Mouse (Mus musculus): ENCODE data around the gene Dab1. TPM values are rescaled to one million over a fixed set of nuclear protein-coding genes. Genes with fewer than 3 reads are reported as not detected.

The Dab1 gene
- polyA plus RNA-seq, 1 experiment from 2014 or later: 0.39 TPM

DNA sequence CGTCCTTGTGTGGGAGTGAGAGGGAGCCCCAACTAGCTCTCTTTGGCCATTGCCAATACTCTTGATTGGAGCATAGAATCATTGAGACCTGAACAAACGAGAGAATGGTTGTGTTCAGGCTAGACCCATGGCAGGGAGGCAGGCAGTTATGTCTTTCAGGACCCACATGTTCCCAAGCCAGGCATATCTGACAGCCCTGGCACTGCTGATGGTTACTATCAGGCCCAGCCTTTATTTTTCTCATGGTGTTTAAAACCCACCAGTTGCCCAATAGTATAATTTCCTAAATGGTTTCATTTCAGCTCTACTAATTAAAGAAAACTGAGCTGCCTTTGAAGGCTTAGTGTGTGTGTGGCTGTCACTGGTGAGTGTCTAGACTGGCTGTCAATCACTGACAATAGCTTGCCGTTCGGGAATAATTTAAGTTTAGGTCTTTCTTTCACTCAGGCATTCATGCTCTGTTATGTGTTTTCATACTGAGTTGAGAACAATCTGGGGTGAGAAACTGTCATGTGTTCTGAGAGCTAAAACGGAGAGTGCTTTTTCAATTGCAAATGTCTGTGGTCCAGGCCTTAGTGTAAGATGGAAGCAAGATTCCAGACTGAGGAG lies 17.1 kb downstream of the Dab1 start:
- no peak for DNase-seq (ENCODE audit: low spot score)
- Histone ChIP-seq H3K27ac (ENCODE audit: low read length) (no peak overlapping the region), H3K9ac (replicated peaks; ENCODE audit: low read depth) (no peak overlapping the region), H3K27me3 (replicated peaks; ENCODE audit: insufficient read depth, low read length) (no peaks in the 10 kb centered on the region), H3K4me1 (ENCODE audit: insufficient read depth, low read depth, low read length) (no peaks in the 10 kb centered on the region), H3K36me3 (ENCODE audit: insufficient read depth, low read length) (no peaks in the 10 kb centered on the region), H3K4me2 (replicated peaks; ENCODE audit: low read depth, low read length) (no peak overlapping the region), H3K9me3 (ENCODE audit: low read length) (no peaks in the 10 kb centered on the region), H3K4me3 (ENCODE audit: low read depth, low read length) (no peak overlapping the region)
- ATAC-seq: no peak
- TF ChIP-seq CTCF (IDR thresholded peaks at IDR 0.05) (no peak), EP300 (IDR thresholded peaks at IDR 0.05) (no peak)
- 73% methylated on average over 5 of the region's 5 CpGs for WGBS

GRCm38 (mm10) chr4:103648209-103648896 lies 29.2 kb downstream of the Dab1 start:
- H3K27ac ChIP-seq (ENCODE audit: low read length): no peak overlapping the region
- ATAC-seq: no peak
- no peaks in the 10 kb centered on the region for H3K27me3 ChIP-seq (replicated peaks; ENCODE audit: insufficient read depth, low read length)
- no peak overlapping the region for H3K9ac ChIP-seq (replicated peaks; ENCODE audit: low read depth)
- WGBS: 45% methylated on average over 9 of the region's 9 CpGs
- TF ChIP-seq CTCF (IDR thresholded peaks at IDR 0.05) (no peak), EP300 (IDR thresholded peaks at IDR 0.05) (no peak)
- H3K36me3 ChIP-seq (ENCODE audit: insufficient read depth, low read length): no peaks in the 10 kb centered on the region
- H3K4me1 ChIP-seq (ENCODE audit: insufficient read depth, low read depth, low read length): no peaks in the 10 kb centered on the region
- H3K4me2 ChIP-seq (replicated peaks; ENCODE audit: low read depth, low read length): no peak overlapping the region
- DNase-seq (ENCODE audit: low spot score): no peak
- H3K4me3 ChIP-seq (ENCODE audit: low read depth, low read length): no peak overlapping the region
- no peaks in the 10 kb centered on the region for H3K9me3 ChIP-seq (ENCODE audit: low read length)

DNA sequence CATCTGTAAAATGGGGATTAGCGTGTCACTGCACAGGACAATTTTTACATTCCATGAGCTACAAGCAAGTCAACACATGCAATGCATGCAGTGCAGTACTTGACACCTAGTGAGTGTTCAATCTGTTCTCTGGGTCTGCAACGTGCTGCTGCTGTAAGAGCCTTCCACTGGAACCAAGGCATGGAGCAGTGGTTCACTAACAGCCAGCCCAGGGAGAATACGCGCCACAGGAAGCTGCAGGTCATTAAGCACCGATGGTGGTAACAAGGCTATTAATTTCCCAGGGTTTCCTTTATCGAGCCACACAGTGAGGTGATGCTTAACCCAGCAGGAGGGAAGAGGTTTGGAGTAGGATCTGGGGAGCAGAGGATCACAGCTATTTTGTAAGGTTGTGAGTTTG lies 36.6 kb downstream of the Dab1 start:
- ATAC-seq (no peak), DNase-seq (ENCODE audit: low spot score) (no peak)
- no peaks in the 10 kb centered on the region for H3K36me3 ChIP-seq (ENCODE audit: insufficient read depth, low read length)
- no peaks in the 10 kb centered on the region for H3K4me1 ChIP-seq (ENCODE audit: insufficient read depth, low read depth, low read length)
- no peak overlapping the region for H3K4me3 ChIP-seq (ENCODE audit: low read depth, low read length)
- no peaks in the 10 kb centered on the region for H3K27me3 ChIP-seq (replicated peaks; ENCODE audit: insufficient read depth, low read length)
- no peak overlapping the region for H3K4me2 ChIP-seq (replicated peaks; ENCODE audit: low read depth, low read length)
- no peak for TF ChIP-seq EP300 (IDR thresholded peaks at IDR 0.05)
- no peak for TF ChIP-seq CTCF (IDR thresholded peaks at IDR 0.05)
- no peak overlapping the region for H3K9ac ChIP-seq (replicated peaks; ENCODE audit: low read depth)
- H3K27ac ChIP-seq (ENCODE audit: low read length): no peak overlapping the region
- 39% methylated on average over 6 of the region's 6 CpGs for WGBS
- no peaks in the 10 kb centered on the region for H3K9me3 ChIP-seq (ENCODE audit: low read length)

DNA sequence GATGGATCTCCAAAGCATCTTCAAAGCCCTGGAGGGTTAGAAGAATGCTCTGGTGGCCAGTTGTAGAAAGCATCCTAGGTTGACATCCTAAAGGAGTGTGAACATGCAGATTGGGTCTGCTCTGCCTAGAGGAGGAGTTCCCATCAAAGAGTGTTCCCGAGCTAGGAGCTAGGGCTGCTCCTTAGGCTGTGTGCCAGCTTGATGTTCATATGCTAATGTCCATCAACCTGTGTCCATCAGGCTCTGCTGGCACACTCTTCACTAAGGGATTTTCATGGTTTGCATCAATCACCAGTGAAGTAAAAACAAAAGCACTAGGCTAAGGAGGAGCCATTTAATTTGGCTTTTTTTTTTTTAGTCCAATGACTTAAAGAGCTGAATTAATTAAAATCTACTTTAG lies 42.2 kb downstream of the Dab1 start:
- Histone ChIP-seq H3K27ac (ENCODE audit: low read length) (no peak overlapping the region), H3K4me1 (ENCODE audit: insufficient read depth, low read depth, low read length) (no peaks in the 10 kb centered on the region), H3K4me2 (replicated peaks; ENCODE audit: low read depth, low read length) (no peak overlapping the region), H3K4me3 (ENCODE audit: low read depth, low read length) (no peak overlapping the region), H3K36me3 (ENCODE audit: insufficient read depth, low read length) (no peaks in the 10 kb centered on the region), H3K27me3 (replicated peaks; ENCODE audit: insufficient read depth, low read length) (no peaks in the 10 kb centered on the region), H3K9me3 (ENCODE audit: low read length) (no peaks in the 10 kb centered on the region), H3K9ac (replicated peaks; ENCODE audit: low read depth) (no peak overlapping the region)
- 34% methylated on average over 1 of the region's 1 CpGs for WGBS
- ATAC-seq: no peak
- DNase-seq (ENCODE audit: low spot score): no peak
- TF ChIP-seq CTCF (IDR thresholded peaks at IDR 0.05): no peak
- no peak for TF ChIP-seq EP300 (IDR thresholded peaks at IDR 0.05)

DNA sequence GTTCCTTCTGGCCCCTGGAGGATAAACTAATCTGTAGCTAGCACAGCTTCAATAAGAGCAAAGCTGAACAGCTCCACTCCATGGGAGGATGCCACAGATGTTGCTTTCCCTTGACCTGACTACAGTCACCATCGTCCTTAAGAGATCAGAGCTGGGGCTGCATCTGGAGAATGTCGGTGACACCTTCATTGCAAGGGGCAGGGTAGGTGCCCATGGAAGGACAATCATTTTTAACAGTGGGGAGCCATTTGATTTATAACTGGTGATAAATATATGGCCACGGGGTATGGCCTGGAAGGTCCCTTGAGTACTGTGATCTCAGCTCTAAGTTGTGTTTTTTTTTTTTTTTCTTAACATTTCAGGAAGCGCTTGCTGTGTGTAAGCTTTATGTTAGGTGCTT lies 48.3 kb downstream of the Dab1 start:
- no peak for DNase-seq (ENCODE audit: low spot score)
- no peak for ATAC-seq
- WGBS: 76% methylated on average over 4 of the region's 4 CpGs
- Histone ChIP-seq H3K36me3 (ENCODE audit: insufficient read depth, low read length) (no peaks in the 10 kb centered on the region), H3K9ac (replicated peaks; ENCODE audit: low read depth) (no peak overlapping the region), H3K4me1 (ENCODE audit: insufficient read depth, low read depth, low read length) (no peaks in the 10 kb centered on the region), H3K9me3 (ENCODE audit: low read length) (no peaks in the 10 kb centered on the region), H3K27me3 (replicated peaks; ENCODE audit: insufficient read depth, low read length) (no peaks in the 10 kb centered on the region), H3K4me3 (ENCODE audit: low read depth, low read length) (no peak overlapping the region), H3K4me2 (replicated peaks; ENCODE audit: low read depth, low read length) (no peak overlapping the region), H3K27ac (ENCODE audit: low read length) (no peak overlapping the region)
- no peak for TF ChIP-seq EP300 (IDR thresholded peaks at IDR 0.05)
- no peak for TF ChIP-seq CTCF (IDR thresholded peaks at IDR 0.05)

DNA sequence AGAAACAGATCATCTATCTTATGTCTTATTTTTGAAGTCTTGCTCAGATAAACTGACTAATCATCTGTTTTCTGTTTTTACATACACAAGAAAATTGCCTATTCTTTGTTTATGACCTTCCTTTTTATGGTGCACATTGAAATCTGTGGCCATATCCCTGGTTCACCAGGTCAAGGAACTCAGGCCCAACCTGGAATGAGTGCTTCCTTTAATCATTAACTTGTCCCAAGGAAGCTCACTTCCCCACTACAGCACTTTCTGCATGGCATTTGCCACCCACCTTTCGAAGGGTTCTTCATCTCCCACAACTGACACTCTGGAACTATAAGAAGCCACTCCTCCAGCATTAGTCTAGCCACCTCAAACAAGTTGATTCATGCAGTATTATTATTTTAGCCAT lies 58.0 kb downstream of the Dab1 start:
- H3K4me3 ChIP-seq (ENCODE audit: low read depth, low read length): no peak overlapping the region
- no peak for TF ChIP-seq EP300 (IDR thresholded peaks at IDR 0.05)
- TF ChIP-seq CTCF (IDR thresholded peaks at IDR 0.05): no peak
- H3K9me3 ChIP-seq (ENCODE audit: low read length): no peaks in the 10 kb centered on the region
- no peaks in the 10 kb centered on the region for H3K27me3 ChIP-seq (replicated peaks; ENCODE audit: insufficient read depth, low read length)
- H3K4me2 ChIP-seq (replicated peaks; ENCODE audit: low read depth, low read length): no peak overlapping the region
- no peak overlapping the region for H3K27ac ChIP-seq (ENCODE audit: low read length)
- DNase-seq (ENCODE audit: low spot score) (no peak), ATAC-seq (no peak)
- H3K4me1 ChIP-seq (ENCODE audit: insufficient read depth, low read depth, low read length): no peaks in the 10 kb centered on the region
- WGBS: 35% methylated on average over 1 of the region's 1 CpGs
- H3K9ac ChIP-seq (replicated peaks; ENCODE audit: low read depth): no peak overlapping the region
- no peaks in the 10 kb centered on the region for H3K36me3 ChIP-seq (ENCODE audit: insufficient read depth, low read length)
